Mouse (Mus musculus) layer of hippocampus, postnatal 14 days (tissue): Measurements from ENCODE around the gene Myh10. TPM values are rescaled to one million over a fixed set of nuclear protein-coding genes. Genes with fewer than 3 reads are reported as not detected.
"Not testable (repeated sequence)": the region's sequence is repeated elsewhere in the genome, so short reads cannot be mapped to it uniquely, and the experiment has no call there.

Experiments
- DNase-seq, 2 experiments: peaks; one replicate each; pipeline ENCODE4 v3.0.0; 2021 to 2022; ENCODE audit warnings: low spot score in 2 of 2, mixed read lengths in 1 of 2
- total RNA-seq, 2 experiments: library from RNA; stranded (reverse); gene quantifications; 2 replicates each; pipeline ENCODE4 v1.2.3; 2021

The Myh10 gene
- total RNA-seq, 2 experiments from 2014 or later, result 138 to 147 TPM

DNA sequence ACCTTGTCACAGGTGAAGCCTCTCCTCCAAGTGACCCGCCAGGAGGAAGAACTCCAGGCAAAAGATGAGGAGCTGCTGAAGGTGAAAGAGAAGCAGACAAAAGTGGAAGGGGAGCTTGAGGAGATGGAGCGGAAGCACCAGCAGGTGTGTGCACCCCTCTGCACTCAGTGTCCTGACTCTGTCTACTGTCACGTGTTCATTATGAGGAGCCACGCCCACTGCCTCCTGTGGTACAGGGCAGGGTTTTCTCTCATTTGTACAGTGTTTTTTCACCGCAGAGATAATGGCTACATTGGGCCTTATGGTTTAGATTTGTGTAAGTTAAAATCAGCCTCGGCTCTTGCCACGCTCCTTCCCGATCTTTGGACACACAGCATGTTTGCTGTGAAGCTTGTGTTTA, 94.5 kb downstream of the Myh10 start:
- no peak for DNase-seq

DNA sequence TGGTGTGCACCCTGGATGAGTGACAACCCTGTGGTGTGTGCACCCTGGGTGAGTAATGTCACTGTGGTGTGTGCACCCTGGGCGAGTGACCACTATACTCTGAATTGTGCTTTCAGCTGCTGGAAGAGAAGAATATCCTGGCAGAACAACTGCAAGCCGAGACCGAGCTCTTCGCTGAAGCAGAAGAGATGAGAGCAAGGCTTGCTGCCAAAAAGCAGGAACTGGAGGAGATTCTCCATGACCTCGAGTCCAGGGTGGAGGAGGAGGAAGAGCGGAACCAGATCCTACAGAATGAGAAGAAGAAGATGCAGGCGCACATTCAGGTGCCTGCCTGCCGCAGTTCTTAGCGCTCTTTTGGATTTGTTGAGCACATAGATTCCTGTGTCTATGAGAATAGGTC, 95.9 kb downstream of the Myh10 start:
- no peak for DNase-seq

DNA sequence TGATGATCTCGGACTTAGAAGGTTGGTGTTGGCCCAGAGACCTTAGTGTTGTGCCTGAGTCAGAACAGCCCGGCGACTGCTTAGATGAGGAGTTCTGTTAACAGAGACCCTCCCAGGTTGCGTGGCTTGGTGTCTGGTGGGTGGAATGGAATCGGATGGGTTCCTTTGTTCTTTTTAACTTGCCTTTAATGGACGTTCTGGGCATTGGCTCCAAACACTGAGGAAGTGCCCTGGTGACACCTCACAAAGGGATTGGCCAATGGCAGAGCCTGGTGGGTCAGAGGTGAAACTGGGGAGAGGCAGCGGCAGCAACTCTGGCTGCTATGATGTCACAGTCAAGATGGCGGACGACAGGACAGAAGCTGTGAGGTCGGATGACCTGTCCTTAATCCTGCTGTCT, 99.4 kb downstream of the Myh10 start:
- no peak for DNase-seq

DNA sequence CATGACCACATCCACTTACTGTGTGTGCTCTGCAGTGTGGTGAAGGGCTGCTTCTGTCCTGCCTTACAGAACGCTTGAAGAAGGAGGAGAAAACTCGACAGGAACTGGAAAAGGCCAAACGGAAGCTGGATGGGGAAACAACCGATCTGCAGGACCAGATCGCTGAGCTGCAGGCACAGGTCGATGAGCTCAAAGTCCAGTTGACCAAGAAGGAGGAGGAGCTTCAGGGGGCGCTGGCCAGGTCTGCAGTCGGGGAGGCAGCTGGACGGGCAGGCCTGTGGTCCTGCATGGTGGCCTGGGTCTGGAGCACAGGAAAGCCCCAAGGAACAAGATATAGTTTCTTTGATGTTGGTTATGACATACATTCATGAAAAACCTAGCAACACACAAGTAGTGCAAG, 100.4 kb downstream of the Myh10 start:
- no peak for DNase-seq

DNA sequence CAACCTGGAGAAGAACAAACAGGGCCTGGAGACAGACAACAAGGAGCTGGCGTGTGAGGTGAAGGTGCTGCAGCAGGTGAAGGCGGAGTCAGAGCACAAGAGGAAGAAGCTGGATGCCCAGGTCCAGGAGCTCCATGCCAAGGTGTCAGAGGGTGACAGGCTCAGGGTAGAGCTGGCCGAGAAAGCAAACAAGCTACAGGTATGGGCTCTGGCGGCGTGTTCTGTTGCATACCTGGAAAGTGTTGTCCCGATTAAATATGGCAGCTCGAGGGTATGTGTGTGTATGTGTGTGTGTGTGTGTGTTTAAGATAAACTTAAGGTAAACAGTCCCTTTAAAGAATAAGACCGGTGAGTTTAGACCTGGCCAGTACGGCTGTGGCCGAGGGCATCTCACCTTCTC, 106.9 kb downstream of the Myh10 start:
- DNase-seq, result no peak

DNA sequence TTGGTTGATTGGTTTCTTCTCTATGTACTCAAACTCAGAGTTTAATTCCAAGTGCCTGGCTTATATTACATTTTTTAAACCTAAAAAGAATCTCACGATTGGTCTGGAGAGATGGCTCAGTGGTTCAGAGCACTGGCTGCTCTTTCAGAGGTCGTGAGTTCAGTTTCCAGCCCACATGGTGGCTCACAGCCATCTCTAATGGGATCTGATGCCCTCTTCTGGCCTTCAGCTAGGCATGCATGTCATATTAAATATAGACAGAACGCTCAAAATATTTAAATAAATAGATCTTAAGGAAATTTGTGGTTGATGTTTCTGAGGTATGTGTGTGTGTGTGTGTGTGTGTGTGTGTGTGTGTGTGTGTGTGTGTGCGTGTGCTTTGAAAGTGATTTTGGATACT, 113.8 kb downstream of the Myh10 start:
- DNase-seq, result no peak

DNA sequence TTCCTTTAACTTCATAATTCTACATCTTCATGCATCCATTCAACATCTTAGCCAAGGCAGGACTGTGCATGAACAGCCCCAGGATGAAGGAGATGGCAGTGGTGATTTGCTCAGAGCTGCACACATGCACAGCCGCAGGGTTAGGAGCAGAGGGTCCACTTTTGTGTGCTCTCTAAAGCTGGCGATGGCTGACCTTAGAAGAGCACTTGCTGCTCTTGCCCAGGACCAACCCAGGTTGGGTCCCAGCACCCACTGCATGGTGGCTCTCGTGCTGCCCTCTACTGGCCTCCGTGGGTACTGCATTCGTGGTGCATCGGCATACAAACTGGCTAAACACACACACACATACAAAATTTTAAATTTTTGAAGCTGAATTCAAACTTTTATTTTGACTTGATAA, 116.4 kb downstream of the Myh10 start:
- DNase-seq, result peak; percentile 59 to 73

DNA sequence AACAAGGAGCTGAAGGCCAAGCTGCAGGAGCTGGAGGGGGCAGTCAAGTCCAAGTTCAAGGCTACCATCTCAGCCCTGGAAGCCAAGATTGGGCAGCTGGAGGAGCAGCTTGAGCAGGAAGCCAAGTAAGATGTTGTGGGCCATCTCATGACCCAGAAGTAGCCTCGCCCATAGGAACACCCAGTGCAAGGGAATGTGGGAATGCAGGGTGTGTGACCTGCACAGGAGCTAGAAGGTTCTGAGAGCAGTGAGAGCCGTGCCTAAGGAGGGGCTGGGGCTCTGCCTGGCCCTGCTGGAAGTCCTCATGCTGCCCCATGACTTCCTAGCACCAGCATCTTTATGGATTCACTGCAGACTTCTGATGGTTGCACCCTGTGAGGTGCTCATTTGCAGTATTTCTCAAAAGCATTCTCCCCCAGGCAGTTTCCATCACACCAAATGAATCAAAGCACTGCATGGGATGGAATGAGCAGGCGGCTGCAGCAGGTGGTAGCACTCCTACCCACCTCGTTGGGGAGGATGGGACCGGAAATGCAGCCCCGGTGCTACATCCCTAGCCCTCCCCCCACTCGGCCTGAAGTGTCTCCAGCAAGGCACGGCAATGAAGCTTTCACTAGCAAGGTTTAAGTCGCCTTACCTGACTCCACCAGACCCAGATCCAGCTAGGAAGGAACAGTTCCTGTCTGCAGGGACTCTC, 120.7 kb downstream of the Myh10 start:
- DNase-seq, result no peak

DNA sequence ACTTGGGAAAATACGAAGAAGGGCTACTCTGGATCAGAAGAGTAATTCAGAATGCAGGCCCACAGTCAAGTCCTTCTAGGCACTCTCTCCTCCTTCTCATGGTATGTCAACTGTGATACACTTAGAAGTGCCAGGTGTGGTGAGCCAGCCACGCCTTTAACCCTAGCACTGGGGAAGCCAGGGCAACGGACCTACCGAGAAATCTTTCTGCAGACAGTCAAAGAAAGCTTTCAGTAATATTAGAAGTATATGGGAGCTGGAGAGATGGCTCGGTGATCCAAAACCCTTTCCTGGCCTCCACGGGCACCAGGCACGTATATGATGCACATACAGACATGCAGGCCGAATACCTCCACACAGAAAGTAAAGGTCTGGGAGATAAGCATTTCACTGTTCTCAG, 127.1 kb downstream of the Myh10 start:
- no peak for DNase-seq

DNA sequence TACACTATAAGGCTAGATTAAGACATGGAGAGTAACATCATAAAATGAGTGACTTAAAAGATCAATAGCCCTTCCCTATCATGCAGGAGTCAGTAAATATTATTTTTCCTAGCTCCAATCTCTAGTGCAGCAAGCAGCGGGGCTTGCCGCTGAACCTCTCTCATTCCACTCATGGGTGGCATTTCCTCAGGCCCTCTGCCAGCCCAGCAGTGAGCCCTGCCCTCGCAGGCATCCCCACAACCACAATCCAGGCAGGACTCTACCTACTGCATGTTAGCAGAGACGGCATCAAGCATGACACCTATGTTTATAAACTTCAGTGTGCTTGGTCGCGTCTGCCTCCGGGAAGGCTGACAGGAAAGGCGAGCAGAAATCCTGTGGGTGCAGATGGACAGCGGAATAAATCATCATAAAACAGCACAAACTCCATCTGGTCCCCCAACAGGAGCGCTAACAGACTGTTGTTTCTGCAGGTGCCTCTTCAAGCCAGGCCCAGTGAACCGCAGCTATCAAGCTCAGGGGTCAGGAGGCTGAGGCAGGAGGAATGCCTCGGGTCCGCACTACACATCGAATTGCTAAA, 128.0 kb downstream of the Myh10 start:
- DNase-seq, result no peak

DNA sequence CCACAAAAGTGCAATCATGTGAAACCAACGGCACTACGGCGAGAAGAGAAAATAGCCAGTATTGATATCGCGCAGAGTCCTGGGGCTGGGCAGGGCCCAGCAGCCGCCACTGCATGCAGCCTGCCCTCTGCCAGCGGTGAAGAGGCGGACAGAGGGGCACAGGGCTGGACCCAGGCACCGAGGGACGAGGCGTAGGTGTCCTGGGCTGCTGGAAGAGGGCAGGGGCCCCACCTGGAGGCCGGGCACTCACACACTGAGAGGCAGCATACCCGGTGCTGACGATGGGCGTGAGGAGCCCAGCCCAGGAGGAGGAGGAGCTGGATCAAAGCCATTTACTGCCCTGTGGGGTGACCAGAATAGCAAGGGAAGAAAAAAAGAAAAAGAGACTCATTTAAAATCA, 131.0 kb downstream of the Myh10 start:
- DNase-seq, result no peak

DNA sequence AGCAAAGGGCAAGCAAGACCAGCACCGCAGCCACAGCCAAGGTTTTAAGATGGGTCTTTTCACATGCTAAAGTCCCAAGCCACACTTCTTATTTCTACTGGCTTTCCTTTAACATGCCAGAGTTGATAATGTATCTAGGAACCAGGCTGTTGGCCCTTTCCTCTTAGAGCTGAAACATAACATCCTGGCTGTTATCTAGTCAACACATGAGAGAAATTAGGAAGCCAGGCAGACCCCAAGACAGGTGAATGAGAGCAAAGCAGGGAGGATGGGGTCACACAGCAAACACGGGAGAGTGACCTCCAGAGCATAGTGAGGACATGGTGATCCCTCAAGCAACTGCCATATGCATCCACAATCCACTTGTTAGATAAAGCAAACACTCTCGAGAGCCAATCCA, 135.4 kb downstream of the Myh10 start:
- DNase-seq, result no peak

DNA sequence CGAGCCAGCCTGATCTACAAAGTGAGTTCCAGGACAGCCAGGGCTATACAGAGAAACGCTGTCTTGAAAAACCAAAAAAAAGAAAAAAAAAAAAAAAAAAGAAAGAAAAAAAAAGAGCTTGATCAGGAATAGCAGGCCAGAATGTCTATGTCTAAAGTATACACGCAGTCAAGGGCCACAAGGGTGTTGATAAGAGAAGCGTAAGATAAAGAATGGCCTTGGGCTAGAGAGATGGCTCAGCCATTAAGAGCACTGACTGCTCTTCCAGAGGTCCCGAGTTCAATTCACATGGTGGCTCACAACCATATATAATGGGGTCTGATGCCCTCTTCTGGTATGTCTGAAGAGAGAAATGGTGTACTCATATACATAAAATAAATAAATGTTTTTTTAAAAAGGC, 140.2 kb downstream of the Myh10 start:
- not testable (repeated sequence) for DNase-seq

DNA sequence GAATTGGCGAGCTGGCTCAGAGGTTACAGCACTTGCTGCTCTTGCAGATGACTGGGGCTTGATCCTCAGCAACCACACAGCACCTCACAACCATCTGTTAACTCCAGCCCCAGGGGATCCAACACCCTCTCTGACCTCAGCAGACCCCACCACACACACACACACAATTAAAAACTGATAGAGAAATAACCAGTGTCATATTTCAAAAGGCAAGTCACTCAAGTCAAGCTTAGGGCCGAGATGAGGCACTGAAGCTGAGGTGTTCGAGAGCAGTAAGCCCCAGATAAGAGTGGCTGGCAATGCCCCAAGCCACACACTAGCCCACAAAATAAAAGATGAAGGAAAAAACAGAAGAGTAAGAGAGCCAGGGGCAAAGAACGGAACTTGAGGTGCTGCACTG, 141.4 kb downstream of the Myh10 start:
- DNase-seq, result no peak

DNA sequence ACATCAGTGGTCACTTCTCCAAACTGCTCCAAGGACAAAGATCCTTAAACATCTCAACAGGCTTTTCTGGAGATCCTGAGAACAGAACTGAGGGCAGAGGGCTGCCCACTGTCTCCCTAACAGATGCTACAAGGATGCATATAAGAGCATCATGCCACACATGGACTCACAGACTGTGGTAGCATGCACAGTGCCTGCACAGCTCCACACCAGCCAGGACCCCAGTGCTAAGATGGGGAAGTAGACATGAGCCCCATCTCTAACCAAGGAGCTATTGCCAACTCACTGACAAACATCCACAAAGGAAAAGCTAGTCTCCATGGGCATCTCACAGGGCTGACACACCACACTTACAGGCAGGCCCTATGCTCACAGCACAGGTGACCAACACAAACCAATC, 142.2 kb downstream of the Myh10 start:
- no peak for DNase-seq

DNA sequence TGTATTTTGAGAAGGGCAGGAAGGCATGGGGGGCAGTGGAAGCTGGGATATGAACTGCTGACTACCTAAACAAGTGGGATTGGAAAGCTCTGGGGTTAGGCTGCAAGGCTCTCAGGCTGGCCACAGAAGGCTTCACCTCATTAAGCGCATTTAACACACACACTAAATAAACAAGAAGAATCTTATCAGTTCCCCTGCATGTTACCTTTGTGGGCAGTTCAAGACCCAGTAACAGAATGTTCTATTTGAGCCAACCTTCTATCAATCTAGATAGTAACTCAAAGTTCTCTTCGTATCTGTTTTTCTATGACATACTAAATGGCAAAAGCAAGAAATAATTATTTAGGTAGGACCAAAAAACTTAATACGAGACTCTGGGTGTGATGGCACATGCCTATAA, 143.7 kb downstream of the Myh10 start:
- DNase-seq, result no peak

DNA sequence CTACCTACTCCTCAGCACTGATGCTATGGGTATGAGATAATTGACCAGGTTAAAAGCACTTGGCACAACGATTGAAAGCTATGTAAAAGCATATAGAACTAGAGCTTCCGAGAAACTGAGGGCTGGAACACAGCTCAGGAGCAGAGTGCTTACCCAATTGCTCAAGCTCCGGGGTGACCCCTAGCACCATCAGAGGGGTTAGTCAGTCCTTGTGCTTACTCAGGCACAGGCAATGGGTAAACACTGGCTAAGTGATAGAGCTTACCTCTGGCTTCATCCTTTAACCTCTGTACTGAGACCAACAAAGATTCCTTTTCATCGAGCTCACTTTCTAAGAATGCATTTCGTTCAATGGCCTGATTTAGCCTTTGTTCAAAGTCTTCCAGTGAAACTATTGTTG, 148.2 kb downstream of the Myh10 start:
- DNase-seq, result no peak

DNA sequence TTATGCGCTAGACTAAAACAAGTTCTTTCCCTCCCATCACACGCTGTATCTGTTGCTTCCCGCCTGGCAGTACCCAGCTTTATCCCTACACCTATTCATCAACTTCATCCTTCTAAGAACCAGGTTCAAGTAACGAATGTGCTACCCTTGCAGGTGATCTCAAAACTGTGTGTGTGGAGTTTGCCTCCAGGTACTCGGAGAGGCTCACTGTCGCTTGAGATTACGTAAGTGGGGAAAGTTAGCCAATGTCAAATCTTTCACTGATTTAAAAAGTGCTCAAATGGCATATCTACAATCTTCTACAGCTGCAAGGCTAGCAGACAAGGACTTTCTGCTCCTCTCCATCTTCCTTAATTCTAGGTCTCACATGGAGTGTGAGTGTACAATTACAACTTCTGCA, 159.5 kb downstream of the Myh10 start:
- no peak for DNase-seq

DNA sequence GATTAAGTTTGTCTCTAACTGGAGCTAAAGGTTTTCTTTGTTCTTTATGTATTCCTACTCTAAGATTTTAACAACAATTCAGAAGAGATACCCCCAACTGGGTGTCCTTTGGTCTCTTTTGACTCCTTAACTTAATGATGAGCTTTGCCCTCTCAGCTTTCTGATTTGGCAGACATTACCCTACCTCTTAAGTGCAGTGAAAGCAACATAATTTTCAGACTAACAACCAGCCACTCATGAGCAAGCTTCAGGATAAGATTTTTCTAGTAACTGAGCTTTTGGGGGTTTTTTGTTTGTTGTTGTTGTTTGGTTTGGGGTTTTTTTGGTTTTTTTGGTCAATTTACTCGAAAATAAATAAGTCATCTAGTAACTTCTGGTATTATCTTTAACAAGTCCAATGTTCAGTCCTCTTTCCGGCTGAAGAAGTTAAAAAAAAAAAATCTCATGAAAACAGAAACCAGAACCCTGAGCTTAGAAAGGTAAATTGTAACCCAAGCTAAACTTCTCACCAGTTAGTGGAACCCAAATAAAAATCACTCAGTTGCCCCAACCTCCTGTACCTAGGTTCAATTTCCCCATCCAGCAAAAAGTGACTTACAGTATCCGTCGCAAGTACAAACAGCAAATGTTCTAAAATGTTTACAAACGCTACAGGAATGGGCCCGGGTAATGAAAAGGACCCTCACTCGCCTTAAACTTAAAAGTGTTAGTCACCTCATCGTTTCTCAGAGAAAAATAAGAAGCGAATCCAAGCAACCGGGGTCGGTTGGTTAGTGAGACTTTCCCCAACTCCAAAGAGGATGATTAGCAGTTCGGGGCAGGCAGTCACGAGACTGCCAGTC, 160.5 kb downstream of the Myh10 start:
- no peak for DNase-seq

DNA sequence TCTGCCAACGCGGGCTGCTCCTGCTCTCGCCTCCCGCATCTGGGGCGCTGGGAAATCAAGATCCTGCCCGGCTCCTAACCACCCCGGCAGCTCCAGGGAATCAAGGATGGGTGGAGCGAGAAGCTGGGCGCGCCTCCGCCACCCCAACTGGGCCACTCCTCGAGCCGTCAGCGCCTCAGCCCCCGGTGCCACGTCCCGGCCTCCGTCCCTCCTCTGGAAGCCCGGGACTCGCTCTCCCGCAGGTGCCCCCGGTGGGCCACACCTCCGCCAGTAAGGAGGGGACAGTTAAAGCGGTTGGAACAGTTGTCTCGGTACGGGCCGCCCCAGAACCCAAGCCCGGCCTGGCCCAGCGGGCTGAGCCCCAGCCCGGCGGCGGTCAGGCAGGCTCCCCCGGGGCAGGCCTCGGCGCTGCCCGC, 161.1 kb downstream of the Myh10 start:
- DNase-seq, result no peak

DNA sequence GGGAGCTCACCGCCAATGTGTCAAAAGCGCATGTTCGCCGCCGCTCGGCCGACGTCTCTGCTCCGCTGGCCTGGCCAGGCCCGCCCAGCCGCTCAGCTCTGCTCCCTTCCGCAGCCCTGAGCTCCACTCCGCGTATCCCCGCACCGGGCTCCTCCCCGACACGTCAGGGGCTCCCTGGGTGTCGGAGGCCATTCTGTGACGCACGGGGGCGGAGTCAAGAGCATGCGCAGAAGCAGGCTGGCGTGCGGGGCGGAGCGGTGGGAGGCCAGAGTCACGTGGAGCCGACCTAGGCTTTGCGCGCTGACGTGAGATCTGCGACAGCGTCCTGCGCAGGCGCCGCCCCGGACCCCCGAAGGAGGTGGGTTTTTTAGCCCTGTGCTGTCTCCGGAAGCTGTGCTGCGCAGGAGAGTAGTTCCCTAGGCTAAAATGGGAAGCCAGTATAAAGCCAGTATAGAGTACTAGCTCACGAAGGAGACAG, 161.6 kb downstream of the Myh10 start:
- peak; percentile 99 to 100 for DNase-seq
